Mouse (Mus musculus) ZHBTc4 (cell line): ENCODE results near the gene Cpne1.

ENCODE experiments used
- DNase-seq: peaks from one replicate; pipeline ENCODE4 v3.0.0-alpha.2; 2011; ENCODE audit warnings: low read depth, low spot score

Cpne1 gene

GRCm38 (mm10) chr2:156079674-156080073 is 32.1 kb downstream of the Cpne1 start:
- no peak for DNase-seq

- no peak for DNase-seq
Observed at GRCm38 (mm10) chr2:156079183-156079560, 32.6 kb downstream of the Cpne1 start.

- DNase-seq = no peak
Observed at GRCm38 (mm10) chr2:156078421-156079182, 33.2 kb downstream of the Cpne1 start.

- no peak for DNase-seq
Observed at GRCm38 (mm10) chr2:156077461-156077860, 34.3 kb downstream of the Cpne1 start.

GRCm38 (mm10) chr2:156073725-156074124 is 38.0 kb downstream of the Cpne1 start:
- DNase-seq = no peak

GRCm38 (mm10) chr2:156071236-156071635 is 40.5 kb downstream of the Cpne1 start:
- DNase-seq = no peak

- no peak for DNase-seq
Observed at GRCm38 (mm10) chr2:156067916-156068315, 43.8 kb downstream of the Cpne1 start.

GRCm38 (mm10) chr2:156066126-156066525 is 45.6 kb downstream of the Cpne1 start:
- no peak for DNase-seq

GRCm38 (mm10) chr2:156065099-156066041 is 46.4 kb downstream of the Cpne1 start, which contains the start of gene Spag4:
TSS of gene Spag4 (plus strand) at chr2:156065175.
- DNase-seq = peak; percentile 90

GRCm38 (mm10) chr2:156052816-156053215 is 58.9 kb downstream of the Cpne1 start, which contains the start of gene Fer1l4:
TSS of gene Fer1l4 (minus strand) at chr2:156052947.
- no peak for DNase-seq

GRCm38 (mm10) chr2:156047929-156048328 is 63.8 kb downstream of the Cpne1 start:
- peak; percentile 71 for DNase-seq

GRCm38 (mm10) chr2:156042903-156043302 is 68.9 kb downstream of the Cpne1 start:
- DNase-seq = no peak

- DNase-seq = peak; percentile 40
Observed at GRCm38 (mm10) chr2:156039390-156039789, 72.4 kb downstream of the Cpne1 start.

GRCm38 (mm10) chr2:156025482-156025881 is 86.3 kb downstream of the Cpne1 start:
- peak; percentile 45 for DNase-seq
